Mouse (Mus musculus) erythroblast, embryonic 14.5 days (primary cell): ENCODE data around the gene Gpr39.

Experiments
- GATA1 ChIP-seq: IDR thresholded peaks from 2 replicates; pipeline ENCODE4 v1.6.1; 2012; ENCODE audit warnings: low read length, inconsistent platforms, mixed read lengths
- TAL1 ChIP-seq: IDR thresholded peaks from 3 replicates; pipeline ENCODE4 v1.6.1; 2012; ENCODE audit warnings: low read length, inconsistent platforms, mixed read lengths

- TF ChIP-seq GATA1 = no peak
- TF ChIP-seq TAL1 = no peak
Measured at GRCm38 (mm10) chr1:125721104-125721758, 44.4 kb downstream of the Gpr39 start.
